Mouse (Mus musculus) kidney, postnatal 25 days (tissue): ENCODE data around the gene Rab34.

Experiments
- DNase-seq, 2 experiments: peaks; one replicate each; pipeline ENCODE4 v3.0.0; 2021; ENCODE audit warnings: mixed read lengths in 2 of 2

Rab34 gene

GRCm38 (mm10) chr11:78215709-78216317 lies 27.6 kb downstream of the Rab34 start:
- no peak for DNase-seq

GRCm38 (mm10) chr11:78223586-78223985 lies 35.4 kb downstream of the Rab34 start:
- DNase-seq = no peak

- DNase-seq = no peak
Observed at GRCm38 (mm10) chr11:78231518-78231917, 43.3 kb downstream of the Rab34 start.

GRCm38 (mm10) chr11:78240193-78240857 lies 52.1 kb downstream of the Rab34 start:
- DNase-seq = no peak
